In the genomic region with DNA sequence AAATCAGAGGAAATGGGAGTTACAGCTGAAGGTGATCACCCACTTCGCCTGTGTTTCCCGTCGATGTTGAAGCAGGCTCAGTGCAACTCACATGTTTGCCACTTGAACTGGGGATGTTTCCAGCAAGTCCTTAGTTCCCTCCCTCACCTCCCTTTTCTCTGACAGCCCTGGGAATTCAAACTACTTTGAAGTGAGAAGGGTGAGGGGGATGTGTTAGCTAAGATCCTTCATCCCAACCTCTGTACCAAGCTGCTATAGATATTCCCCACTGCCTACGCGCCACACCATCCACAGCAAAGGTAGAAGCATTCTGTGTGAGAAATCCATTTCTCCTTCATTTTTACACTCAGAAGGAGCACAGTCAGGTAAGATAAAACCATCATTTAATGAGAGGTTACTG, we compare ENCODE assay signal across 8 mouse cellular contexts.
"Had no signal": no experiment of that assay in that cellular context is flagged by ENCODE, and none has a peak within 500 bp of the region (broad histone marks: within the 10 kb centered on the region; RNA-seq: fewer than 3 reads in every experiment).

No protein-coding gene starts in this region.

- DNase-seq: kidney, adult 9 months; kidney, postnatal 36 days; layer of hippocampus, adult 9-11 months; layer of hippocampus, postnatal 36 days; lung, adult 2 months; lung, postnatal 36 days; spleen, adult 18-20 months; thymus, postnatal 4 days had no signal
